Mouse (Mus musculus): Measurements from ENCODE around the gene Fam83c.
A peak's percentile ranks its signal among the peaks of the same experiment; 100 is the strongest.

The Fam83c gene

GRCm38 (mm10) chr2:155826630-155827424, 7.8 kb downstream of the Fam83c start, which contains the start of gene Eif6:
TSS of gene Eif6 (minus strand) at chr2:155826925.
- DNase-seq (ENCODE audit: low spot score in 2 of 2): peak; percentile 77 to 89

- DNase-seq (ENCODE audit: low spot score in 2 of 2): peak in 1 of 2 experiments; percentile 23
Measured at GRCm38 (mm10) chr2:155825904-155826629, 8.6 kb downstream of the Fam83c start.

GRCm38 (mm10) chr2:155823722-155824121, 10.9 kb downstream of the Fam83c start:
- DNase-seq (ENCODE audit: low spot score in 2 of 2): no peak

GRCm38 (mm10) chr2:155820779-155821178, 13.9 kb downstream of the Fam83c start:
- DNase-seq (ENCODE audit: low spot score in 2 of 2): no peak

GRCm38 (mm10) chr2:155819449-155820251, 15.0 kb downstream of the Fam83c start:
- peak; percentile 40 to 60 for DNase-seq (ENCODE audit: low spot score in 2 of 2)

- no peak for DNase-seq (ENCODE audit: low spot score in 2 of 2)
Measured at GRCm38 (mm10) chr2:155819392-155819448, 15.4 kb downstream of the Fam83c start, which contains the start of gene BC029722. TSS of gene BC029722 (minus strand) at chr2:155819426.

GRCm38 (mm10) chr2:155818596-155819391, 15.9 kb downstream of the Fam83c start:
- peak; percentile 94 to 96 for DNase-seq (ENCODE audit: low spot score in 2 of 2)

GRCm38 (mm10) chr2:155817301-155818245, 17.1 kb downstream of the Fam83c start:
- peak in 1 of 2 experiments; percentile 65 for DNase-seq (ENCODE audit: low spot score in 2 of 2)

GRCm38 (mm10) chr2:155816179-155816578, 18.5 kb downstream of the Fam83c start:
- no peak for DNase-seq (ENCODE audit: low spot score in 2 of 2)

GRCm38 (mm10) chr2:155814829-155815228, 19.8 kb downstream of the Fam83c start:
- DNase-seq (ENCODE audit: low spot score in 2 of 2): no peak

- no peak for DNase-seq (ENCODE audit: low spot score in 2 of 2)
Measured at GRCm38 (mm10) chr2:155812637-155813036, 22.0 kb downstream of the Fam83c start.

- peak; percentile 64 to 73 for DNase-seq (ENCODE audit: low spot score in 2 of 2)
Measured at GRCm38 (mm10) chr2:155811821-155812396, 22.7 kb downstream of the Fam83c start.

- DNase-seq (ENCODE audit: low spot score in 2 of 2): no peak
Measured at GRCm38 (mm10) chr2:155809620-155810019, 25.0 kb downstream of the Fam83c start.

- DNase-seq (ENCODE audit: low spot score in 2 of 2): no peak
Measured at GRCm38 (mm10) chr2:155807408-155807807, 27.2 kb downstream of the Fam83c start.

- no peak for DNase-seq (ENCODE audit: low spot score in 2 of 2)
Measured at GRCm38 (mm10) chr2:155806548-155806947, 28.1 kb downstream of the Fam83c start.

- no peak for DNase-seq (ENCODE audit: low spot score in 2 of 2)
Measured at GRCm38 (mm10) chr2:155805925-155806255, 28.8 kb downstream of the Fam83c start.

- no peak for DNase-seq (ENCODE audit: low spot score in 2 of 2)
Measured at GRCm38 (mm10) chr2:155805231-155805924, 29.3 kb downstream of the Fam83c start.

- no peak for DNase-seq (ENCODE audit: low spot score in 2 of 2)
Measured at GRCm38 (mm10) chr2:155804053-155804452, 30.6 kb downstream of the Fam83c start.

- DNase-seq (ENCODE audit: low spot score in 2 of 2): no peak
Measured at GRCm38 (mm10) chr2:155802761-155803160, 31.9 kb downstream of the Fam83c start.

- no peak for DNase-seq (ENCODE audit: low spot score in 2 of 2)
Measured at GRCm38 (mm10) chr2:155798613-155799012, 36.0 kb downstream of the Fam83c start.
